Mouse (Mus musculus): ENCODE measurements around the gene Myo1e. TPM values are rescaled to one million over a fixed set of nuclear protein-coding genes. Genes with fewer than 3 reads are reported as not detected.
A peak's percentile ranks its signal among the peaks of the same experiment; 100 is the strongest.

Gene Myo1e
- polyA plus RNA-seq (2015; fragmentation: Nextera tagmentation; extraction: Ambion mirVana) = 3.5 and 4.2 TPM in 2 replicates

DNA sequence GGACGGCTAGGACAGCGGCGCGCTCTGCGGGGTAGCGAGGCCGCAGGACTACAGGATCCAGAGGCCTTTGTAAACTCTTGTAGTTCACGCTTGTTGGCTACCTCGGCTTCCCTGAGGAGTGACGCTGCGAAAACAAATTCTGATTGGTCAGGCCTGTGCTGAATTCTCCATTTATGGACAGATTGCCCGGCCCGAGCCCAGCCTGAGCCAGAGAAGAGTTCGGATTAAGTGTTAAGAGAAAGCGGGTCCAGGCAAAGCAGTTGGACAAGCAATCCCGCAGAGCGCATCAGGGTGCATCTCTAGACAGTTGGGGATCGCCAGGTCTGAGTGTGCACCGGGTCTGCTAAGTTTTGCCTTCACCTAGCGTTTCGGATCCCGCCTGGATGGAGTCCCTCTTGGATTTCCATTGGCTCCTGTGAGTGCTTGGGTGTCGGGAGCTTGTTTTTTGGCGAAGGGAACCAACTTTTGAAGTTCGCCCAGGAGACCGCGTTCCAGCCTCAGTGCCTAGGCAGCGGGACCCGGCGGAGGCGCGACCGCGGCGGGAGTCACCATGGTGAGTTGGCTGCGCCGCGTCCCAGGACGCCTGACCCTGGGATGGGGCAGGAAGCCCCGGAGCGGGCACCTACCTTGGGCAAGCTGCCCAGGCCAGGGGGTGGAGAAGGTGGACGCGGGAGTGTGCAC, at the start of gene Myo1e:
Gene Myo1e (plus strand): TSS at position 200 of the 681 bp plus-strand sequence.
- no peaks in the 10 kb centered on the region for H3K36me3 ChIP-seq (replicated peaks)
- peak within 1 kb of the TSS; percentile 62; the same call in 1 of the 2 replicates for H3K27ac ChIP-seq (replicated peaks)
- H3K4me2 ChIP-seq = peak within 1 kb of the TSS; percentile 62
- H3K27me3 ChIP-seq = peaks cover 56% of the 10 kb centered on the region
- WGBS (ENCODE audit: insufficient replicate concordance) = under 1% methylated on average over 43 of the region's 43 CpGs
- H3K9me3 ChIP-seq (replicated peaks) = no peaks in the 10 kb centered on the region
- H3K4me1 ChIP-seq (replicated peaks) = no peaks in the 10 kb centered on the region
- peak within 1 kb of the TSS; percentile 57 for H3K4me3 ChIP-seq (replicated peaks)
- peak within 1 kb of the TSS; percentile 35 for H3K9ac ChIP-seq
- peak; percentile 78 for ATAC-seq (ENCODE audit: insufficient read depth)

DNA sequence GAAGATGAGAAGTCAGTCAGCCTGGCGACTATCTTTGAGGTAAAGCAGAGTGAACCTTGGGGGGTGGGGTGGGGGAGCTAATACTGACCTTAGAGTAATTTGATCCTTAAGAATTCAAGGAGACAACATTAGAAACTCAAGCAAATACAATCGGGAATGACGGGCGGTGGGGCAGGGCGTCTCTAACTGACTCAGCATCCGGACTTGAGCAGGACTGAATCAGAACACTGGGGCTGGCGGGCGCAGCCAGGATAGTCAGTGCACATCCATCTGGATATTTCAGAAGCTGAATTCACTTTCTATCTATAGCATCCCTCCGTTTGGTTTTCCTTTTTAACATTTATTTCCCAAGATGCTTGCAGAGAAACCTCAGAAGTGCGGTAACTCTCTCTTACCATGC, 47.1 kb upstream of the Myo1e start:
- 64% methylated on average over 10 of the region's 10 CpGs for WGBS (ENCODE audit: insufficient replicate concordance)
- Histone ChIP-seq H3K4me2 (no peak overlapping the region), H3K4me1 (replicated peaks) (no peaks in the 10 kb centered on the region), H3K27me3 (no peaks in the 10 kb centered on the region), H3K9ac (no peak overlapping the region), H3K9me3 (replicated peaks) (no peaks in the 10 kb centered on the region), H3K27ac (replicated peaks) (no peak overlapping the region), H3K4me3 (replicated peaks) (no peak overlapping the region), H3K36me3 (replicated peaks) (no peaks in the 10 kb centered on the region)
- ATAC-seq (ENCODE audit: insufficient read depth) = no peak

GRCm38 (mm10) chr9:70168973-70169372, 38.2 kb upstream of the Myo1e start:
- Histone ChIP-seq H3K27ac (replicated peaks) (no peak overlapping the region), H3K9ac (no peak overlapping the region), H3K4me2 (no peak overlapping the region), H3K9me3 (replicated peaks) (no peaks in the 10 kb centered on the region), H3K4me1 (replicated peaks) (no peaks in the 10 kb centered on the region), H3K27me3 (no peaks in the 10 kb centered on the region), H3K4me3 (replicated peaks) (no peak overlapping the region), H3K36me3 (replicated peaks) (no peaks in the 10 kb centered on the region)
- ATAC-seq (ENCODE audit: insufficient read depth) = no peak
- WGBS (ENCODE audit: insufficient replicate concordance) = 75% methylated on average over 7 of the region's 7 CpGs

DNA sequence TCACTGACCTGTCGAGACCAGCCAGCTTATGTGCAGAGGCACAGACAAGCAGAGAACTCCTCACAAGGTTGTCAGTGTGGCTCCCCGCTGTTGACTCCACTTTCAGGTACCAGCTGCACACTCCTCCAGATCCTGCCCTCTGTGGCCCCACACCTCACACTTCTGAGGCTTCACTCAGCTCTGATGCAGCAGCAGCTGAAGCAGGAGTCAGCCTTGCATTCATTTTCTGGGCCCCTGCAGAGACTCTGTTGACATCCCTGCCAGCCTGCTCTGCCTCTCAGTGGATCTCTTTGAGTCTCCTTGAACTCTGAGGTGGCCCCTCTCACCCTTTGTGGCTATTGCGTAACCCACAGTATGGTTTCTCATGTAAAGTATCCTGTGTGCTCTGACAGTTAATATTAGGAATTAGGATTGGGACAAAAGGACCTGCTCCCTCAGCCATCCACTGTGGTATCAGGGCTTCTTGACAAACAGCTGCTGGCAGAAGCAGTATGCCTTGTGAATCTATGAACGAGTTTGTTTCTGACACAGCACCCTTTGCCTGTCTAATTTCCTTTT, 32.8 kb upstream of the Myo1e start:
- WGBS (ENCODE audit: insufficient replicate concordance) = 51% methylated on average over 4 of the region's 4 CpGs
- Histone ChIP-seq H3K4me2 (no peak overlapping the region), H3K9ac (no peak overlapping the region), H3K4me3 (replicated peaks) (no peak overlapping the region), H3K4me1 (replicated peaks) (no peaks in the 10 kb centered on the region), H3K9me3 (replicated peaks) (no peaks in the 10 kb centered on the region), H3K27me3 (no peaks in the 10 kb centered on the region), H3K27ac (replicated peaks) (no peak overlapping the region), H3K36me3 (replicated peaks) (no peaks in the 10 kb centered on the region)
- ATAC-seq (ENCODE audit: insufficient read depth) = no peak

DNA sequence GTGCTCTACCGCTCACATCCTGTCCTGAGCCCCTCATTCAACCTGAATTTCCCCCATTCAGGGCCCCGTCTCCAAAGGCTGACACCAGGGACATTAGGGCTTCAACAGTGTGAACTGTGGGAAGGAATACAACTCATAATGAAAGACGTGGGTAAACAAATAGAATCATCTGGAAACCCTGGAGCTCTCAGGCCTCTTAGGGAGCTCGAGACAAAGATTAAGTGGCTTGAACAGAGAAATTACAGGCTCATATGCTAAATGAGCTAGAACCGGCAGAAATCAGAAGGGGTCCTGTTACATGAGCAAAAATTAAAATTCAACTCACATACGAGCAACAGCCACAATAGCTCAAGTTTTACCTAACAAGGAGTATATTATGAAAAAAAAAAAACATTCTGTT, 32.3 kb upstream of the Myo1e start:
- H3K4me3 ChIP-seq (replicated peaks) = no peak overlapping the region
- 40% methylated on average over 6 of the region's 6 CpGs for WGBS (ENCODE audit: insufficient replicate concordance)
- ATAC-seq (ENCODE audit: insufficient read depth) = no peak

GRCm38 (mm10) chr9:70176291-70176690, 30.9 kb upstream of the Myo1e start:
- Histone ChIP-seq H3K9me3 (replicated peaks) (no peaks in the 10 kb centered on the region), H3K4me1 (replicated peaks) (no peaks in the 10 kb centered on the region), H3K36me3 (replicated peaks) (no peaks in the 10 kb centered on the region), H3K9ac (no peak overlapping the region), H3K27me3 (peaks cover 2% of the 10 kb centered on the region; the same call in 1 of the 2 replicates), H3K4me3 (replicated peaks) (no peak overlapping the region), H3K4me2 (no peak overlapping the region), H3K27ac (replicated peaks) (no peak overlapping the region)
- 52% methylated on average over 3 of the region's 3 CpGs for WGBS (ENCODE audit: insufficient replicate concordance)
- no peak for ATAC-seq (ENCODE audit: insufficient read depth)

More for the DNA sequence above, 32.3 kb upstream of the Myo1e start:
- H3K9ac ChIP-seq = no peak overlapping the region
- no peaks in the 10 kb centered on the region for H3K4me1 ChIP-seq (replicated peaks)
- H3K36me3 ChIP-seq (replicated peaks) = no peaks in the 10 kb centered on the region
- H3K27me3 ChIP-seq = no peaks in the 10 kb centered on the region
- H3K4me2 ChIP-seq = no peak overlapping the region
- H3K27ac ChIP-seq (replicated peaks) = no peak overlapping the region
- H3K9me3 ChIP-seq (replicated peaks) = no peaks in the 10 kb centered on the region

- Histone ChIP-seq H3K27me3 (peaks cover 3% of the 10 kb centered on the region; the same call in 1 of the 2 replicates), H3K27ac (replicated peaks) (no peak overlapping the region), H3K9ac (no peak overlapping the region), H3K4me3 (replicated peaks) (no peak overlapping the region), H3K4me2 (no peak overlapping the region), H3K36me3 (replicated peaks) (no peaks in the 10 kb centered on the region), H3K4me1 (replicated peaks) (no peaks in the 10 kb centered on the region), H3K9me3 (replicated peaks) (no peaks in the 10 kb centered on the region)
- WGBS (ENCODE audit: insufficient replicate concordance) = 60% methylated on average over 12 of the region's 12 CpGs
- no peak for ATAC-seq (ENCODE audit: insufficient read depth)
Measured at GRCm38 (mm10) chr9:70181719-70182118, 25.4 kb upstream of the Myo1e start.

- ATAC-seq (ENCODE audit: insufficient read depth) = no peak
- no peaks in the 10 kb centered on the region for H3K4me1 ChIP-seq (replicated peaks)
- WGBS (ENCODE audit: insufficient replicate concordance) = 35% methylated on average over 7 of the region's 7 CpGs
- H3K27me3 ChIP-seq = peaks cover 3% of the 10 kb centered on the region; the same call in 1 of the 2 replicates
- H3K4me3 ChIP-seq (replicated peaks) = no peak overlapping the region
- H3K27ac ChIP-seq (replicated peaks) = no peak overlapping the region
- no peaks in the 10 kb centered on the region for H3K36me3 ChIP-seq (replicated peaks)
- no peak overlapping the region for H3K9ac ChIP-seq
- no peak overlapping the region for H3K4me2 ChIP-seq
- no peaks in the 10 kb centered on the region for H3K9me3 ChIP-seq (replicated peaks)
Measured at GRCm38 (mm10) chr9:70182639-70183038, 24.5 kb upstream of the Myo1e start.

DNA sequence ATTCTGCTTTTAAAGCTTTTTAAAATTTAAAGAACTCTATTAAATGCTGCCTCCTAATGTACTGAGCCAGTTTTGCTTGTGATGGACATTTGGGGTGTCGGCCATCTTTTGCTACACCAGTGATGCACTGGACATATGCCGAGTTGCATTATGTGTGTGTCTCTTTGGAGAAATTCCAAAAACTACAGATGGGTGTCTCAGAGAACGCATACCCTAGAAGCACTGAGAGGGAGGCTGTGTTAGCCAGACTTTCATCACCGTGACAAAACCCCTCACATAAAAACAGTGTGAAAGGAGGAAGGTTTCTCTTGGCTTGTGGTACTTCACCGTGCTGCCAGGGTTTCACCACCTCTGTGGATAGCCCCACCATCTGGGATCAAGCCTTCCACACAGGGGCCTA, 14.8 kb upstream of the Myo1e start:
- no peak overlapping the region for H3K4me3 ChIP-seq (replicated peaks)
- no peaks in the 10 kb centered on the region for H3K9me3 ChIP-seq (replicated peaks)
- no peak for ATAC-seq (ENCODE audit: insufficient read depth)
- H3K27ac ChIP-seq (replicated peaks) = no peak overlapping the region
- 66% methylated on average over 5 of the region's 5 CpGs for WGBS (ENCODE audit: insufficient replicate concordance)
- no peak overlapping the region for H3K4me2 ChIP-seq
- H3K9ac ChIP-seq = no peak overlapping the region
- H3K4me1 ChIP-seq (replicated peaks) = no peaks in the 10 kb centered on the region
- H3K36me3 ChIP-seq (replicated peaks) = no peaks in the 10 kb centered on the region
- no peaks in the 10 kb centered on the region for H3K27me3 ChIP-seq

DNA sequence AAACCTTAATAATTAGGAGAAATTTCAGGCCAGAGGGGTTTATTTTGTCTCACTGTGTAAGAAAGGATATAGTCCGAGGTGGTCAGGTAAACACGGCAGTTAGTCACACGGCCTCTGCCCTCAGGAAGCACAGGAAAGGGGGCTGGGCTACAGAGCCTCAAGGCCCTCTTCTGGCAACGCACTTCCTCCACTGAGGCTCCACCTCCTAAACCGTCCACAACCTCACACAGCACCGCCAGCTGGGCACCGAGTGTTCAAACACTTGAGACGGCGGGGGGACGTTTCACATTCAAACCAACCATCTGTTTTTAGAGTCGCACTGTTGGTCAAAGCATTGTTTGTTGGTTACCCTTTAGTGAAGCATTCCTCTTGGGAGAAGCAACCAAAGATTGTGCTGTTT, 12.5 kb upstream of the Myo1e start:
- Histone ChIP-seq H3K9me3 (replicated peaks) (no peaks in the 10 kb centered on the region), H3K36me3 (replicated peaks) (no peaks in the 10 kb centered on the region), H3K4me1 (replicated peaks) (no peaks in the 10 kb centered on the region), H3K9ac (no peak overlapping the region), H3K27me3 (no peaks in the 10 kb centered on the region), H3K27ac (replicated peaks) (no peak overlapping the region), H3K4me3 (replicated peaks) (no peak overlapping the region), H3K4me2 (no peak overlapping the region)
- 59% methylated on average over 11 of the region's 11 CpGs for WGBS (ENCODE audit: insufficient replicate concordance)
- no peak for ATAC-seq (ENCODE audit: insufficient read depth)

DNA sequence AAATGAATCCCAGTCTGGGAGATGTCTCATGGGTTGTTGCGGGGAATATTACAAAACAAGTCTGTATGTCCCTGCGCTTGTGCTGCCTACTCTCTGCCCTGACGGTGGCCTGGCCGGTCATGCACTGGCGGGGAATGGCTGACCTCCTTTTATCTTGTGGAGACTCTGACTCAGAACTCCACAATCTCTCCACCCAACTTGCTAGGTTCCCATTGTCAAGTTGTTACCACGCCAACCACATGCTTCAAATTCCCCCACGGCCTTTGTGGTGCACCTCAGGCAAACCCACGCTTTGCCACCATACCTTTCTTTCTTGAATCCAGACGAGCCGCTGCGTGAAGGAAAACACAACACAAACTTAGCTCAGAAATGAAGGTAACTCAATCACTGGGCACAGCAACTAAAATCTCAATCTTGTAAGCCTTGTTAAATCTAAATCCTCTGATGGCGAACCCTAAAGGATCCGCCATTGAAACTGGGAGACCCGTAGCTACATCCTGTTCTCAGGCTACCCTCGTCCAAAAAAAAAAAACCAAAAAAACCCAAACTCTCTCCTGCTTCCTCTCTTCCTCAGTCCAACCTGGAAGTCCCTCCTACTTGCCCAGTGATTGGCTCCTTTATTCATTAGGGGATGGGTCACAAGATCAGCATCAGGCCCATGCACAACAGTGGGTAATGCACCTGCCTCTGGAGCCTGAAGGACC, 10.0 kb upstream of the Myo1e start:
- H3K27ac ChIP-seq (replicated peaks) = no peak overlapping the region
- H3K9me3 ChIP-seq (replicated peaks) = no peaks in the 10 kb centered on the region
- H3K36me3 ChIP-seq (replicated peaks) = no peaks in the 10 kb centered on the region
- H3K4me3 ChIP-seq (replicated peaks) = no peak overlapping the region
- WGBS (ENCODE audit: insufficient replicate concordance) = 63% methylated on average over 15 of the region's 15 CpGs
- H3K4me2 ChIP-seq = no peak overlapping the region
- ATAC-seq (ENCODE audit: insufficient read depth) = no peak
- H3K4me1 ChIP-seq (replicated peaks) = no peaks in the 10 kb centered on the region
- no peak overlapping the region for H3K9ac ChIP-seq
- H3K27me3 ChIP-seq = no peaks in the 10 kb centered on the region

Data from liver, embryonic 15.5 days (tissue).